Mouse (Mus musculus) forebrain, embryonic 10.5 days (tissue): ENCODE data around the gene Gpr153. TPM values are rescaled to one million over a fixed set of nuclear protein-coding genes. Genes with fewer than 3 reads are reported as not detected.
A peak's percentile ranks its signal among the peaks of the same experiment; 100 is the strongest.

Experiments
- DNase-seq: peaks from one replicate; pipeline ENCODE4 v3.0.0-alpha.2; 2017; ENCODE audit warnings: low spot score; ENCODE audit errors: extremely low spot score
- H3K27ac ChIP-seq: fragments of 300-500 bp; sonication (generic); 2 replicates; pipeline ENCODE4 v1.5.1; 2016; ENCODE audit warnings: mild to moderate bottlenecking
- H3K27me3 ChIP-seq: fragments of 300-500 bp; sonication (generic); 2 replicates; pipeline ENCODE4 v1.6.1; 2016; ENCODE audit warnings: mild to moderate bottlenecking; ENCODE audit not compliant: poor library complexity, severe bottlenecking
- H3K36me3 ChIP-seq: fragments of 300-500 bp; sonication (generic); replicated peaks from 2 replicates; pipeline ENCODE4 v1.6.1; 2016; ENCODE audit warnings: mild to moderate bottlenecking, moderate library complexity
- H3K4me1 ChIP-seq: fragments of 300-500 bp; sonication (generic); 2 replicates; pipeline ENCODE4 v1.6.1; 2016
- H3K4me3 ChIP-seq: fragments of 300-500 bp; sonication (generic); 2 replicates; pipeline ENCODE4 v1.5.1; 2016; ENCODE audit warnings: mild to moderate bottlenecking, moderate library complexity
- H3K9me3 ChIP-seq: fragments of 300-500 bp; sonication (generic); 2 replicates; pipeline ENCODE4 v1.6.1; 2016; ENCODE audit warnings: mild to moderate bottlenecking, moderate library complexity
- WGBS: fragments of 180-500 bp; shearing (Covaris S2); methylation state at CpG from one replicate; pipeline ENCODE4 v1.1.7; 2016; 5-methylcytosine and 5-hydroxymethylcytosine counted together
- polyA plus RNA-seq: library from polyadenylated mRNA; unstranded; fragments of >200 nt; fragmentation: Nextera tagmentation; extraction: Ambion mirVana; gene quantifications from 2 replicates; pipeline ENCODE4 v1.2.1, GENCODE M21; 2016

The Gpr153 gene
- polyA plus RNA-seq, 1 experiment from 2014 or later: 3.0 TPM

DNA sequence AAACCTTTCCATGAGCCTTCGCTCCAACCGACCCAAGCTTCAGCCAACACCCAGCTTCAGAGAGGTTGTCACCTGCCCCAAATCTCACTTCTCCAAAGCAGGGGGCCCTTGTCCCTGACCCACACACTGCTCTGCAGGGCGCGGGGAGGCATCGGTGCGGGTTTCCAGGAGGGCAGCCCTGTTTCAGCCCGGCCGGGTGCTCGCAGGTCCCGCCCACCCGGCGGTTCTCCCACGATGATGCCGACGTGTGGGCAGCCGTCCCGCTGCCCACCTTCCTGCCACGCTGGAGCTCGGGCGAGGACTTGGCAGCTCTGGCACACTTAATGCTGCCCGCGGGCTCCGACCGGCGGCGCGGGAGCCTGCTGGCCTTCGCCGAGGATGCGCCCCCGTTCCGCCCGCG lies 8.7 kb downstream of the Gpr153 start:
- peaks cover 2% of the 10 kb centered on the region; the same call in 1 of the 2 replicates for H3K36me3 ChIP-seq
- WGBS: 20% methylated on average over 34 of the region's 34 CpGs
- H3K27ac ChIP-seq: peak overlapping the region; percentile 56; the same call in 1 of the 2 replicates
- peaks cover 33% of the 10 kb centered on the region for H3K4me1 ChIP-seq
- DNase-seq: no peak
- H3K27me3 ChIP-seq: peaks cover 91% of the 10 kb centered on the region
- no peaks in the 10 kb centered on the region for H3K9me3 ChIP-seq
- H3K4me3 ChIP-seq: peak overlapping the region; percentile 45

GRCm38 (mm10) chr4:152283186-152283950 lies 9.3 kb downstream of the Gpr153 start:
- Histone ChIP-seq H3K27me3 (peaks cover 97% of the 10 kb centered on the region), H3K4me1 (peaks cover 40% of the 10 kb centered on the region), H3K9me3 (no peaks in the 10 kb centered on the region), H3K36me3 (peaks cover 2% of the 10 kb centered on the region; the same call in 1 of the 2 replicates), H3K4me3 (peak overlapping the region; percentile 45), H3K27ac (peak overlapping the region; percentile 56; the same call in 1 of the 2 replicates)
- 4% methylated on average over 70 of the region's 70 CpGs for WGBS
- peak; percentile 86 for DNase-seq

- DNase-seq: no peak
- Histone ChIP-seq H3K4me3 (no peak overlapping the region), H3K27ac (no peak overlapping the region), H3K4me1 (peaks cover 54% of the 10 kb centered on the region), H3K36me3 (no peaks in the 10 kb centered on the region; the same call in 1 of the 2 replicates), H3K27me3 (peaks cover 99% of the 10 kb centered on the region), H3K9me3 (peaks cover 3% of the 10 kb centered on the region)
- 2% methylated on average over 10 of the region's 10 CpGs for WGBS
Measured at GRCm38 (mm10) chr4:152285505-152285904, 11.5 kb downstream of the Gpr153 start.

DNA sequence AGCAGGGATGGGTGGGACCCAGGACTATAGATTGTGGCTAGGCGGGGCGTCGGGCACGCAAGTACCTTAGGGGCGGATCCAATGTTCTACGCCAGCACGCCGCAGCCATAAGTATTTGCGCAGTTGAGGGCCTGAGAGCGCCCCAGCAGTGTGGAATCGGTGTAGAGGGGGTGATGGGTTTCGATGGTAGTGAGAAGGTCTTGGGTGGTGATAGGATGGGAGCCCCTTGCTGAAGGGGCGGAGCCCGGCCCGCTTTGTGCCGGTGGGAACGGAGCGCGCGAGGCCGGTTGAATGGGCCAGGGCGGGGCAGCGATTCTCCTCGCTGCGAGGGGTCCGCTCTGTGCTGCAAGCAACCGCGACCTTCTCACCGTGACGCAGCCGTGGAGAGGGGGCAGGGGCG lies 12.2 kb downstream of the Gpr153 start:
- WGBS: under 1% methylated on average over 32 of the region's 32 CpGs
- no peak for DNase-seq
- Histone ChIP-seq H3K9me3 (peaks cover 3% of the 10 kb centered on the region), H3K4me1 (peaks cover 61% of the 10 kb centered on the region), H3K27me3 (peaks cover 99% of the 10 kb centered on the region), H3K36me3 (no peaks in the 10 kb centered on the region; the same call in 1 of the 2 replicates), H3K27ac (no peak overlapping the region), H3K4me3 (peak overlapping the region; percentile 45)

GRCm38 (mm10) chr4:152286887-152287286 lies 12.9 kb downstream of the Gpr153 start:
- Histone ChIP-seq H3K4me1 (peaks cover 68% of the 10 kb centered on the region), H3K36me3 (no peaks in the 10 kb centered on the region), H3K9me3 (peaks cover 3% of the 10 kb centered on the region), H3K27ac (no peak overlapping the region), H3K27me3 (peaks cover 99% of the 10 kb centered on the region), H3K4me3 (peak overlapping the region; percentile 45)
- 3% methylated on average over 26 of the region's 26 CpGs for WGBS
- DNase-seq: peak; percentile 67

DNA sequence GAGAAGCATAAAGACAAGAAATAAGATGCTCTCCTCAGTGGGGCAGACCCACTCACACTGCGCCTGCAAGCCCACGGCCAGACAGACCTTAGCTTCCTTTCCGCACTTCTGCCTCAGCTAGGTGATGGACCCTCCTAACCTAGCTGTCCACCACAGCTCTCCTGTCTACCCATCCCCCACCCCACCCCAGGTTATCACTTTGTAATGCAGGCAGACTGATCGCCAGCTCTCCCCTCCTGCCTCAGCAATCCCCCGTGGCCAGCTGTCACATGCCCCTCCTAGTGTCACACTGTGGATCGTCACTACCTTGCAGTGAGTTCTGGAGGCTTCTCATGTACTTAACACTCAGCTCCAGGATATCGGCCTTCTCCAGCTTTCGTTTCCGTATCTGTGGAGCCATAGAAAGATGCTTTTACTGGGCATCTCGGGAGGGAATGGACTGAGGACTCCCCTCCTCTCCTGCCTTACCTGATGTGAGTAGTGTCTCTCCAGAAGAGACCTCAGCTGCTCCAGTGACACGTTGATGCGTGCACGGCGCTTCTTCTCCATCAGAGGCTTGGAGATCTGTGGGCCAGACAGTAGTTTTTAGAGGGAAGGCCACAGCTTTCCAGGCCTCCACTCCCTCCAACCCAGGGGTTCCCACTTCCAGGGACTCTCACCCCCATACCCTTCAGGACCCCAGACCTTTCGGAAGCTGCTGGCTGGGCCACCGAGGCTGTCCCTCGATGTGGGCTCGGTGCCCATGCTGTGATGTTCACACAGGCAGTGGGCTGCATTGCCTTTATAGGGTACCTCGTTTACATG lies 13.5 kb downstream of the Gpr153 start:
- H3K36me3 ChIP-seq: no peaks in the 10 kb centered on the region
- H3K4me1 ChIP-seq: peaks cover 74% of the 10 kb centered on the region

DNA sequence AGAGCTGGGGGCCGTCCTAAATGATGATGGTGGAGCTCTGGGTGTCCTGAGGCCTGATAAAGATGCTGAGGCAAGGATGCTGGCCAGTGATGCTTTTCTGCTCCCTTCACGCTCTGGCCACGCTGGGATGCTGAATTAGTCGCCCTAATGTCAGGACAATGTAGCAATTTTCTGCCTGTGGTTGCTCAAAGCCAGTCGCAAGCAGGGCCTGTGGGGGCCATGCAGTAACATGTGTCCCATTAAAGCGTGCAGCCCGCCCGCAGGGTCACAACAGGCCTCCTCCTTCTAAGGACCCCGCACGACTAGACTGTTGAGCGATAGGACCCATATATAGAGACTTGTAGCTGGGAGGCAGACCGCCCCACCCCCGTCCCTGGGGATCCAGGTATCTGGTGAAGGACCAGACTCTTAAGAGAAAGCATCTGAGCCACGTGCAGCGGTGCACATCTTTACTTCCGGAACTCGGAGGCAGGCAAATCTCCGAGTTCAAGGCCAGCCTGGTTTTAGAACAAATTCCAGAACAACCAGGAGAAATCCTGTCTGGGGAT lies 14.4 kb downstream of the Gpr153 start:
- H3K4me1 ChIP-seq: peaks cover 75% of the 10 kb centered on the region
- DNase-seq: no peak

More for the DNA sequence above, 13.5 kb downstream of the Gpr153 start:
- Histone ChIP-seq H3K4me3 (peak overlapping the region; percentile 45; the same call in 1 of the 2 replicates), H3K27ac (no peak overlapping the region), H3K27me3 (peaks cover 99% of the 10 kb centered on the region), H3K9me3 (peaks cover 3% of the 10 kb centered on the region)
- DNase-seq: no peak
- 8% methylated on average over 19 of the region's 19 CpGs for WGBS

GRCm38 (mm10) chr4:152290385-152290784 lies 16.4 kb downstream of the Gpr153 start:
- no peaks in the 10 kb centered on the region for H3K36me3 ChIP-seq
- peak overlapping the region; percentile 45 for H3K4me3 ChIP-seq
- H3K27ac ChIP-seq: peak overlapping the region; percentile 78
- under 1% methylated on average over 39 of the region's 39 CpGs for WGBS
- H3K27me3 ChIP-seq: peaks cover 99% of the 10 kb centered on the region
- peaks cover 82% of the 10 kb centered on the region for H3K4me1 ChIP-seq
- DNase-seq: peak; percentile 75
- peaks cover 3% of the 10 kb centered on the region for H3K9me3 ChIP-seq

More for the DNA sequence above, 14.4 kb downstream of the Gpr153 start:
- H3K36me3 ChIP-seq: no peaks in the 10 kb centered on the region
- WGBS: 38% methylated on average over 18 of the region's 18 CpGs
- no peak overlapping the region; the same call in 1 of the 2 replicates for H3K4me3 ChIP-seq
- no peak overlapping the region for H3K27ac ChIP-seq
- peaks cover 3% of the 10 kb centered on the region for H3K9me3 ChIP-seq
- peaks cover 99% of the 10 kb centered on the region for H3K27me3 ChIP-seq

DNA sequence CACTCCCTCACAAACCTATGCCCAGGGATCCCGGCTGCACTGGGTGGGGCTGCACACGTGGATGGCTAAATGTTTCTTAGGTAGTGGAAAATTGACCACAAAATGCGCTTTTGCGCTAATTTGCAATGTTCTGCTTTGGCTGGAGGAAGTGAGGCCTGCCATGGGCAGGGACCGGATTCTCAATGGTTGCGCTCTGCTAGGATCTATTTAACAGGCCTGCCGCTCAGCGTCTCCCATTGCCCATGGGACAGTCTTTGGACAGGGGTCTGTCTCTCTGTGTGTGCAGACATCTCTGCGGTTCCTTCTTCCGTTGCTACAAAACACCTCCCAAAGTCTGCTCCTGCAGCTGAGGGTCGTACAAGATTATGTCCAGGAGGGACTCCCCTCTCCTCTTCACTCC lies 17.0 kb downstream of the Gpr153 start:
- 5% methylated on average over 11 of the region's 11 CpGs for WGBS
- Histone ChIP-seq H3K4me3 (peak overlapping the region; percentile 45), H3K27me3 (peaks cover 99% of the 10 kb centered on the region), H3K27ac (peak overlapping the region; percentile 78; the same call in 1 of the 2 replicates), H3K36me3 (no peaks in the 10 kb centered on the region), H3K4me1 (peaks cover 87% of the 10 kb centered on the region), H3K9me3 (peaks cover 3% of the 10 kb centered on the region)
- DNase-seq: no peak

- H3K36me3 ChIP-seq: no peaks in the 10 kb centered on the region
- WGBS: 16% methylated on average over 6 of the region's 6 CpGs
- DNase-seq: no peak
Measured at GRCm38 (mm10) chr4:152291562-152291961, 17.5 kb downstream of the Gpr153 start, which contains the start of gene Hes3. Gene Hes3, minus strand, starts transcription at chr4:152291662.

GRCm38 (mm10) chr4:152292102-152292765 lies 18.2 kb downstream of the Gpr153 start:
- Histone ChIP-seq H3K27ac (peak overlapping the region; percentile 41; the same call in 1 of the 2 replicates), H3K36me3 (no peaks in the 10 kb centered on the region), H3K27me3 (peaks cover 94% of the 10 kb centered on the region), H3K9me3 (peaks cover 3% of the 10 kb centered on the region), H3K4me3 (peak overlapping the region; percentile 19; the same call in 1 of the 2 replicates), H3K4me1 (peaks cover 84% of the 10 kb centered on the region)
- no peak for DNase-seq
- 10% methylated on average over 12 of the region's 12 CpGs for WGBS

More at GRCm38 (mm10) chr4:152291562-152291961, 17.5 kb downstream of the Gpr153 start, which contains the start of gene Hes3:
- Histone ChIP-seq H3K27ac (peak within 1 kb of the TSS; percentile 78), H3K27me3 (peaks cover 99% of the 10 kb centered on the region), H3K9me3 (peaks cover 3% of the 10 kb centered on the region), H3K4me3 (peak within 1 kb of the TSS; percentile 45), H3K4me1 (peaks cover 87% of the 10 kb centered on the region)
